Mouse (Mus musculus) thymus, adult 2 months (tissue): ENCODE measurements around the gene Stxbp1. TPM values are rescaled to one million over a fixed set of nuclear protein-coding genes. Genes with fewer than 3 reads are reported as not detected.

Experiments used
- DNase-seq: peaks from one replicate; pipeline ENCODE4 v3.0.0; 2021
- H3K27ac ChIP-seq: fragments of 200-500 bp; 2 replicates; pipeline ENCODE4 v1.5.1; 2012; ENCODE audit warnings: low read length, control low read depth; ENCODE audit not compliant: control insufficient read depth, insufficient read depth
- H3K27me3 ChIP-seq: fragments of 200-500 bp; 2 replicates; pipeline ENCODE4 v1.6.1; 2012; ENCODE audit warnings: mild to moderate bottlenecking, low read length, moderate library complexity, mixed read lengths; ENCODE audit not compliant: control insufficient read depth, insufficient read depth
- H3K36me3 ChIP-seq: fragments of 200-500 bp; 2 replicates; pipeline ENCODE4 v1.6.1; 2012; ENCODE audit warnings: mild to moderate bottlenecking, low read length, moderate library complexity; ENCODE audit not compliant: control insufficient read depth, insufficient read depth
- H3K4me1 ChIP-seq: fragments of 200-500 bp; replicated peaks from 2 replicates; pipeline ENCODE4 v1.6.1; 2012; ENCODE audit warnings: low read length; ENCODE audit not compliant: control insufficient read depth, insufficient read depth
- H3K4me3 ChIP-seq: fragments of 200-500 bp; 2 replicates; pipeline ENCODE4 v1.5.1; 2012; ENCODE audit warnings: mild to moderate bottlenecking, low read length, control low read depth, moderate library complexity; ENCODE audit not compliant: control insufficient read depth, insufficient read depth
- CTCF ChIP-seq: fragments of 200-500 bp; IDR thresholded peaks from 2 replicates; pipeline ENCODE4 v1.5.1; 2012; ENCODE audit warnings: mild to moderate bottlenecking, control low read depth, low read length, moderate library complexity, borderline replicate concordance; ENCODE audit not compliant: control insufficient read depth, poor library complexity, insufficient read depth; ENCODE audit errors: extremely low read depth
- POLR2A ChIP-seq: fragments of 200-500 bp; IDR thresholded peaks from 2 replicates; pipeline ENCODE4 v1.6.1; 2012; ENCODE audit warnings: mild to moderate bottlenecking, low read length, control low read depth, moderate library complexity; ENCODE audit not compliant: control insufficient read depth, poor library complexity, insufficient read depth; ENCODE audit errors: extremely low read depth
- WGBS: fragments of 180-500 bp; shearing (Covaris S2); methylation state at CpG from one replicate; pipeline ENCODE4 v1.1.7; 2018; 5-methylcytosine and 5-hydroxymethylcytosine counted together
- polyA plus RNA-seq: library from polyadenylated mRNA; depleted of rRNA; stranded (reverse); fragments of >200 nt; gene quantifications from 2 replicates; pipeline ENCODE4 v1.2.3, GENCODE M21; 2012

Gene Stxbp1
- polyA plus RNA-seq, 1 experiment: 6.6 TPM

GRCm38 (mm10) chr2:32839261-32839660, 7.8 kb downstream of the Stxbp1 start:
- no peak for DNase-seq
- H3K27me3 ChIP-seq: no peaks in the 10 kb centered on the region
- no peaks in the 10 kb centered on the region for H3K36me3 ChIP-seq
- H3K27ac ChIP-seq: no peak overlapping the region
- no peak overlapping the region for H3K4me3 ChIP-seq
- TF ChIP-seq POLR2A (no peak), CTCF (no peak)
- H3K4me1 ChIP-seq: peaks cover 9% of the 10 kb centered on the region
- 87% methylated on average over 2 of the region's 2 CpGs for WGBS

GRCm38 (mm10) chr2:32838147-32838884, 8.7 kb downstream of the Stxbp1 start:
- Histone ChIP-seq H3K36me3 (no peaks in the 10 kb centered on the region), H3K27me3 (no peaks in the 10 kb centered on the region), H3K4me3 (no peak overlapping the region), H3K4me1 (peaks cover 9% of the 10 kb centered on the region), H3K27ac (no peak overlapping the region)
- TF ChIP-seq POLR2A: no peak
- TF ChIP-seq CTCF: no peak
- WGBS: 85% methylated on average over 9 of the region's 9 CpGs
- DNase-seq: no peak

- no peaks in the 10 kb centered on the region for H3K36me3 ChIP-seq
- no peak for DNase-seq
- TF ChIP-seq CTCF (no peak), POLR2A (no peak)
- H3K4me3 ChIP-seq: no peak overlapping the region
- peaks cover 9% of the 10 kb centered on the region for H3K4me1 ChIP-seq
- no peak overlapping the region for H3K27ac ChIP-seq
- H3K27me3 ChIP-seq: no peaks in the 10 kb centered on the region
Measured at GRCm38 (mm10) chr2:32835588-32835987, 11.5 kb downstream of the Stxbp1 start.

- H3K4me3 ChIP-seq: no peak overlapping the region
- DNase-seq: peak; percentile 49
- WGBS: 12% methylated on average over 7 of the region's 7 CpGs
- H3K36me3 ChIP-seq: no peaks in the 10 kb centered on the region
- H3K27ac ChIP-seq: peak overlapping the region; percentile 76
- TF ChIP-seq POLR2A: no peak
- TF ChIP-seq CTCF: no peak
- peaks cover 9% of the 10 kb centered on the region for H3K4me1 ChIP-seq
- no peaks in the 10 kb centered on the region for H3K27me3 ChIP-seq
Measured at GRCm38 (mm10) chr2:32834496-32834895, 12.5 kb downstream of the Stxbp1 start.

- Histone ChIP-seq H3K27me3 (no peaks in the 10 kb centered on the region), H3K4me3 (no peak overlapping the region), H3K36me3 (no peaks in the 10 kb centered on the region), H3K4me1 (no peaks in the 10 kb centered on the region; the same call in 1 of the 2 replicates), H3K27ac (no peak overlapping the region)
- DNase-seq: no peak
- no peak for TF ChIP-seq CTCF
- TF ChIP-seq POLR2A: no peak
- 91% methylated on average over 11 of the region's 11 CpGs for WGBS
Measured at GRCm38 (mm10) chr2:32828979-32829676, 17.9 kb downstream of the Stxbp1 start.

- no peak for TF ChIP-seq CTCF
- Histone ChIP-seq H3K27ac (no peak overlapping the region), H3K27me3 (no peaks in the 10 kb centered on the region), H3K4me3 (no peak overlapping the region), H3K4me1 (no peaks in the 10 kb centered on the region), H3K36me3 (no peaks in the 10 kb centered on the region)
- no peak for DNase-seq
- 99% methylated on average over 6 of the region's 6 CpGs for WGBS
Measured at GRCm38 (mm10) chr2:32825796-32826195, 21.2 kb downstream of the Stxbp1 start.

GRCm38 (mm10) chr2:32824778-32825177, 22.3 kb downstream of the Stxbp1 start:
- H3K27me3 ChIP-seq: no peaks in the 10 kb centered on the region
- H3K4me1 ChIP-seq: no peaks in the 10 kb centered on the region
- 75% methylated on average over 1 of the region's 1 CpGs for WGBS
- H3K27ac ChIP-seq: no peak overlapping the region
- no peak overlapping the region for H3K4me3 ChIP-seq
- no peaks in the 10 kb centered on the region for H3K36me3 ChIP-seq
- TF ChIP-seq POLR2A (no peak), CTCF (no peak)
- no peak for DNase-seq
